Mouse (Mus musculus): Measurements from ENCODE around the gene Ccdc97. TPM values are rescaled to one million over a fixed set of nuclear protein-coding genes. Genes with fewer than 3 reads are reported as not detected.
A peak's percentile ranks its signal among the peaks of the same experiment; 100 is the strongest.
"Not testable (repeated sequence)": the region's sequence is repeated elsewhere in the genome, so short reads cannot be mapped to it uniquely, and the experiment has no call there.

Ccdc97 gene
- polyA plus RNA-seq, 1 experiment from 2014 or later: 29.3 TPM

- Histone ChIP-seq H3K27me3 (no peaks in the 10 kb centered on the region), H3K9me3 (no peaks in the 10 kb centered on the region), H3K36me3 (peaks cover 94% of the 10 kb centered on the region), H3K4me1 (peaks cover 2% of the 10 kb centered on the region), H3K27ac (replicated peaks) (no peak overlapping the region), H3K9ac (replicated peaks) (no peak overlapping the region), H3K4me3 (no peak overlapping the region), H3K4me2 (replicated peaks) (no peak overlapping the region)
- WGBS: 86% methylated on average over 3 of the region's 3 CpGs
- ATAC-seq (replicated peaks): no peak
Observed at GRCm38 (mm10) chr7:25746844-25747243, 28.0 kb upstream of the Ccdc97 start.

- 95% methylated on average over 3 of the region's 3 CpGs for WGBS
Observed at GRCm38 (mm10) chr7:25738277-25738676, 19.4 kb upstream of the Ccdc97 start.

GRCm38 (mm10) chr7:25736920-25737319 lies 18.0 kb upstream of the Ccdc97 start:
- Histone ChIP-seq H3K4me2 (replicated peaks) (no peak overlapping the region), H3K27me3 (no peaks in the 10 kb centered on the region), H3K4me3 (no peak overlapping the region), H3K36me3 (peaks cover 98% of the 10 kb centered on the region), H3K4me1 (no peaks in the 10 kb centered on the region), H3K9ac (replicated peaks) (no peak overlapping the region), H3K9me3 (no peaks in the 10 kb centered on the region), H3K27ac (replicated peaks) (no peak overlapping the region)
- 94% methylated on average over 2 of the region's 2 CpGs for WGBS
- ATAC-seq (replicated peaks): no peak

More at GRCm38 (mm10) chr7:25738277-25738676, 19.4 kb upstream of the Ccdc97 start:
- H3K9ac ChIP-seq (replicated peaks): no peak overlapping the region
- H3K9me3 ChIP-seq: no peaks in the 10 kb centered on the region
- H3K36me3 ChIP-seq: peaks cover 98% of the 10 kb centered on the region
- no peak overlapping the region for H3K4me2 ChIP-seq (replicated peaks)
- no peak overlapping the region for H3K27ac ChIP-seq (replicated peaks)
- H3K4me1 ChIP-seq: no peaks in the 10 kb centered on the region
- no peak for ATAC-seq (replicated peaks)
- H3K27me3 ChIP-seq: no peaks in the 10 kb centered on the region
- no peak overlapping the region for H3K4me3 ChIP-seq

- H3K27ac ChIP-seq (replicated peaks): no peak overlapping the region
- no peaks in the 10 kb centered on the region for H3K4me1 ChIP-seq
- peaks cover 96% of the 10 kb centered on the region for H3K36me3 ChIP-seq
- H3K27me3 ChIP-seq: no peaks in the 10 kb centered on the region
- 78% methylated on average over 4 of the region's 4 CpGs for WGBS
- no peaks in the 10 kb centered on the region for H3K9me3 ChIP-seq
- no peak overlapping the region for H3K9ac ChIP-seq (replicated peaks)
- ATAC-seq (replicated peaks): no peak
- no peak overlapping the region for H3K4me3 ChIP-seq
- no peak overlapping the region for H3K4me2 ChIP-seq (replicated peaks)
Observed at GRCm38 (mm10) chr7:25734991-25735390, 16.1 kb upstream of the Ccdc97 start.

GRCm38 (mm10) chr7:25731294-25732055 lies 12.6 kb upstream of the Ccdc97 start:
- Histone ChIP-seq H3K4me1 (no peaks in the 10 kb centered on the region), H3K4me2 (replicated peaks) (no peak overlapping the region), H3K4me3 (no peak overlapping the region), H3K9me3 (no peaks in the 10 kb centered on the region), H3K36me3 (peaks cover 94% of the 10 kb centered on the region), H3K27me3 (no peaks in the 10 kb centered on the region), H3K27ac (replicated peaks) (no peak overlapping the region), H3K9ac (replicated peaks) (no peak overlapping the region)
- ATAC-seq (replicated peaks): no peak
- WGBS: 92% methylated on average over 8 of the region's 8 CpGs

- no peaks in the 10 kb centered on the region for H3K27me3 ChIP-seq
- no peak for ATAC-seq (replicated peaks)
- H3K4me3 ChIP-seq: no peak overlapping the region
- no peaks in the 10 kb centered on the region for H3K9me3 ChIP-seq
- H3K4me1 ChIP-seq: no peaks in the 10 kb centered on the region
- H3K36me3 ChIP-seq: peaks cover 95% of the 10 kb centered on the region
- H3K4me2 ChIP-seq (replicated peaks): no peak overlapping the region
- WGBS: 91% methylated on average over 2 of the region's 2 CpGs
- no peak overlapping the region for H3K27ac ChIP-seq (replicated peaks)
- no peak overlapping the region for H3K9ac ChIP-seq (replicated peaks)
Observed at GRCm38 (mm10) chr7:25729862-25730261, 11.0 kb upstream of the Ccdc97 start.

DNA sequence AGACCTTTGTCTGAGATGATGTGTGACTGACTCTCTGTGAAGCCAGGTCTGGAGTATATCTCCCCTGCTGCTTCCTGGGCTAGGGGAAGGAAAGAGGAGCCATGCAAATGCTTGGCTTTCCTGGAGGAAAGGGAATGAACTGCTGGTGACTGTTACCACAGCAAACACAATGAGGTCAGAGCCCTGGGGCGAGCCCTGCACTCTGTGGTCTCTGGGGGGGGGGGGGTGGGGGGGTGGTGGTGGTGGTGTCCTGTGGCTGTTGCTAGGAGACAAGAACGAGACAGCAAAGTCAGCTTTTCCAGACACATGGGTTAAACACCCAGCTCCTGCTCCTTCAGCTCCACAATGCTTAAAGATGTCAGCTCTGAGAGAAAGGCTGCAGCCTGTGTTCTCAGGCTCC lies 10.5 kb upstream of the Ccdc97 start:
- no peak overlapping the region for H3K9ac ChIP-seq (replicated peaks)
- H3K4me2 ChIP-seq (replicated peaks): no peak overlapping the region
- 72% methylated on average over 2 of the region's 2 CpGs for WGBS
- H3K36me3 ChIP-seq: peaks cover 95% of the 10 kb centered on the region
- no peaks in the 10 kb centered on the region for H3K4me1 ChIP-seq
- no peak overlapping the region for H3K4me3 ChIP-seq
- no peak for ATAC-seq (replicated peaks)
- H3K9me3 ChIP-seq: no peaks in the 10 kb centered on the region
- no peak overlapping the region for H3K27ac ChIP-seq (replicated peaks)
- H3K27me3 ChIP-seq: no peaks in the 10 kb centered on the region

- H3K9ac ChIP-seq (replicated peaks): no peak overlapping the region
- H3K27ac ChIP-seq (replicated peaks): no peak overlapping the region
- WGBS: 94% methylated on average over 5 of the region's 5 CpGs
- H3K27me3 ChIP-seq: no peaks in the 10 kb centered on the region
- peaks cover 96% of the 10 kb centered on the region for H3K36me3 ChIP-seq
- no peak overlapping the region for H3K4me3 ChIP-seq
- no peaks in the 10 kb centered on the region for H3K9me3 ChIP-seq
- ATAC-seq (replicated peaks): no peak
- H3K4me1 ChIP-seq: no peaks in the 10 kb centered on the region
- no peak overlapping the region for H3K4me2 ChIP-seq (replicated peaks)
Observed at GRCm38 (mm10) chr7:25727800-25728199, 8.9 kb upstream of the Ccdc97 start.

- no peak for ATAC-seq (replicated peaks)
Observed at GRCm38 (mm10) chr7:25725886-25726285, 7.0 kb upstream of the Ccdc97 start.

DNA sequence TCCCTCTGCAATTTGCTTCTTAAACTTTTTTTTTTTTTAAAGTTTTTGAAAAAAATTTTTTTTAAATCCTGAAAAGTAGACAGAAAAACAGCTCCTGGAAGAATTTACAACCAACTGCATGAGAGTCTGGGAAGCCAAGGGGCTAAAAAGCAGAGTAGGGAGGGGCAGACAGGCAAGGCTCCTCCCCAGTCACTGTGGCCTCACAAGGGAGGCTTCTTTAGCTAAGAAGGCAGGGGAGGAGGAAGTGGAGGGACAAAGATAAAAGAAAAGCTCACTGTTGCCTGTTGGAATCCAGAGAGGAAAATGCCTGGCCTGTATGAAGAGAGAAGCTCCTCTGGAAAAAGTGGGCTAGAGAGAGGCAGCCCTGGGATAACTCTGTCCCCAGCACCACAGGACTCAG lies 2.9 kb upstream of the Ccdc97 start:
- H3K9ac ChIP-seq (replicated peaks); ATAC-seq (replicated peaks); H3K4me2 ChIP-seq (replicated peaks); H3K27me3 ChIP-seq; H3K9me3 ChIP-seq; H3K4me3 ChIP-seq; H3K27ac ChIP-seq (replicated peaks): not testable (repeated sequence)
- peaks cover 23% of the 10 kb centered on the region for H3K4me1 ChIP-seq
- H3K36me3 ChIP-seq: peaks cover 58% of the 10 kb centered on the region

More at GRCm38 (mm10) chr7:25725886-25726285, 7.0 kb upstream of the Ccdc97 start:
- H3K27ac ChIP-seq (replicated peaks): no peak overlapping the region
- no peaks in the 10 kb centered on the region for H3K9me3 ChIP-seq
- peaks cover 94% of the 10 kb centered on the region for H3K36me3 ChIP-seq
- H3K9ac ChIP-seq (replicated peaks): no peak overlapping the region
- no peak overlapping the region for H3K4me2 ChIP-seq (replicated peaks)
- H3K4me3 ChIP-seq: no peak overlapping the region
- no peaks in the 10 kb centered on the region for H3K27me3 ChIP-seq
- 88% methylated on average over 19 of the region's 19 CpGs for WGBS
- H3K4me1 ChIP-seq: no peaks in the 10 kb centered on the region

- Histone ChIP-seq H3K9me3 (no peaks in the 10 kb centered on the region), H3K27me3 (no peaks in the 10 kb centered on the region), H3K4me2 (replicated peaks) (no peak overlapping the region), H3K27ac (replicated peaks) (no peak overlapping the region), H3K4me3 (no peak overlapping the region), H3K4me1 (peaks cover 23% of the 10 kb centered on the region), H3K9ac (replicated peaks) (no peak overlapping the region), H3K36me3 (peaks cover 52% of the 10 kb centered on the region)
- no peak for ATAC-seq (replicated peaks)
- 92% methylated on average over 5 of the region's 5 CpGs for WGBS
Observed at GRCm38 (mm10) chr7:25720760-25721159, 1.9 kb upstream of the Ccdc97 start.

- H3K27me3 ChIP-seq: no peaks in the 10 kb centered on the region
- 61% methylated on average over 10 of the region's 10 CpGs for WGBS
- H3K9ac ChIP-seq (replicated peaks): no peak overlapping the region
- peaks cover 52% of the 10 kb centered on the region for H3K36me3 ChIP-seq
- no peak overlapping the region for H3K27ac ChIP-seq (replicated peaks)
- peaks cover 23% of the 10 kb centered on the region for H3K4me1 ChIP-seq
- H3K9me3 ChIP-seq: no peaks in the 10 kb centered on the region
- peak; percentile 46 for ATAC-seq (replicated peaks)
- peak overlapping the region; percentile 57; the same call in 1 of the 2 replicates for H3K4me2 ChIP-seq (replicated peaks)
- no peak overlapping the region; the same call in 1 of the 2 replicates for H3K4me3 ChIP-seq
Observed at GRCm38 (mm10) chr7:25719761-25720610, 1.1 kb upstream of the Ccdc97 start.

Data from forebrain, embryonic 15.5 days (tissue).